Mouse (Mus musculus) left cerebral cortex, postnatal 10 days (tissue): ENCODE results near the gene Mxra7. TPM values are rescaled to one million over a fixed set of nuclear protein-coding genes. Genes with fewer than 3 reads are reported as not detected.
A peak's percentile ranks its signal among the peaks of the same experiment; 100 is the strongest.
"Not testable (repeated sequence)": the region's sequence is repeated elsewhere in the genome, so short reads cannot be mapped to it uniquely, and the experiment has no call there.

Source experiments
- DNase-seq, 2 experiments: peaks; one replicate each; pipeline ENCODE4 v3.0.0; 2021 to 2022; ENCODE audit warnings: low spot score in 2 of 2, mixed read lengths in 1 of 2; ENCODE audit errors: extremely low spot score in 1 of 2
- intact Hi-C: fragments of 180-260 bp; cut with DNase I; formaldehyde crosslinking; loops from one replicate; pipeline ENCODE4 v1.15.1; 2025
- total RNA-seq, 2 experiments: library from RNA; stranded (reverse); gene quantifications; 2 replicates each; pipeline ENCODE4 v1.2.3; 2021

Gene Mxra7
- 10 to 100 TPM; 13.2 to 15.0 TPM for total RNA-seq

DNA sequence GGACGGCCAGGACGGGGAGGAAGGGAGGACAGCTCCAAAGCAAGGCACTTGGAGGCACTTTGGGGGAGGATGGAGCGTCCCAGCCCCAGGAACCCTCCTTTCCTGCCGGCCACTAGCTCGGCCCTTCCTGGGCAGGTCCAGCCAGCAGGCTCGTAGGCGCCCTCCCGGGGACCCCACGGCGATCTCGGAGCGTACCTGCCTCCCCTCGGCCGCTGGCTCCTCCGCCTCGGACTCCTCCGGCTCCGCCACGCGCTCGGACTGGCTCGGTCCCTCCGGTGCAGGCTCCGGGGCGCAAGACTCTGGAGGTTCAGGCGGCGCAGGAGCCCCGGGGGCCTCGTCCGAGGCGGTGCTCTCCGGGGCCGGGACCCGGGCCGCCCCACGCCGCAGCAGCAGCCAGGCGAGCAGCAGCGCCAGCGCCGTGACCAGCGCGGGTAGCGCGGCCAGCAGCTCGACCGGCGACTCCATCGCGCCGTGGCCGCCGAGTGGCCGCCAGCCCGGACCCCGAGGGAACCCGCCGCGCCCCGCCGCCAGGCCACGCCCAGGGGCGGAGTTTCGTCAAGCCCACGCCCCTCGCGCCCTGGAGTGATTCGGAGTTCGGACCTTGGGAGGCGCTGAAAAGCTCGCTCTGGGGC is at the start of gene Mxra7:
Mxra7 (minus strand) TSS at position 513 of the 632 bp plus-strand sequence.
- DNase-seq, result peak; percentile 52 to 87
- intact Hi-C loops, result no loop called here

- intact Hi-C loops, result no loop called here
- peak in 1 of 2 experiments; percentile 43 for DNase-seq
Measured at GRCm38 (mm10) chr11:116873987-116874386, 46.1 kb upstream of the Mxra7 start.

- intact Hi-C loops, result no loop called here
- DNase-seq, result no peak
Measured at GRCm38 (mm10) chr11:116871538-116871937, 43.7 kb upstream of the Mxra7 start.

DNA sequence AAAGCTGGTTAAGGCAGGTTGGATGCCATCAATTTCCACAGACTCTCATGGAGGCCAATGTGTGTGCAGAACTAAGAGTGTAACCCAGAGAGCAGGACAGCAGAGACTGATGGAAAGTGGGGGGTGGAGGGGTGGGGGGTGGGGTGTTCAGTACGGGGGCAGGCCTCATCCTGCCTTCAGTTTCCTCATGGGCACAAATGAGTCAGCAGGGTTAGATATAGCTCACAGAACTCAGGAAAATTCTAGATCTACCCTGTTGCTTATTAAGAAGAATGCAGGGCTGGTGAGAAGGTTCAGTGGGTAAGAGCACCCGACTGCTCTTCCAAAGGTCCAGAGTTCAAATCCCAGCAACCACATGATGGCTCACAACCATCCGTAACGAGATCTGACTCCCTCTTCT is 41.8 kb upstream of the Mxra7 start:
- intact Hi-C loops, result no loop called here
- DNase-seq, result no peak

DNA sequence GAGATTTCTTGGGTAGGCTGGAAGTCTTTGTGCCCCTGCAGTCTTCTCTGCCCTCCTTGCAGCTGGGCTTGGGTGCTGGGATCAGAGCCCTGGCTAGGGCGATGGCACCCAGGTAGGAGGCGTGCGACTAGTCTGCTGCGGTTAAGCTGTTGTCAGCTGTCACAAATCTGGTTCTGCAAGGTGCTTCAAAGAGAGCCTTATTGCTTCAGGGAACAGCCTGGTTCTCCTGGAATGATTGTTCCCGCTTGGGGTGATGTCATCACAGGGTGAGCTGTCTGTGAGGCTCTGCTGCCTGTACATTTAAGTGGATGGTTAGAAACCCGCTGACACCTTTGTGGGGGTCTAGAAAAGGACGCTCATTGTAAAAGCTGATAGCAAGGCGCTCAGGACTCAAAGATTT is 41.4 kb upstream of the Mxra7 start:
- intact Hi-C loops, result no loop called here
- no peak for DNase-seq

- peak in 1 of 2 experiments; percentile 50 for DNase-seq
- intact Hi-C loops, result no loop called here
Measured at GRCm38 (mm10) chr11:116868129-116868528, 40.3 kb upstream of the Mxra7 start.

DNA sequence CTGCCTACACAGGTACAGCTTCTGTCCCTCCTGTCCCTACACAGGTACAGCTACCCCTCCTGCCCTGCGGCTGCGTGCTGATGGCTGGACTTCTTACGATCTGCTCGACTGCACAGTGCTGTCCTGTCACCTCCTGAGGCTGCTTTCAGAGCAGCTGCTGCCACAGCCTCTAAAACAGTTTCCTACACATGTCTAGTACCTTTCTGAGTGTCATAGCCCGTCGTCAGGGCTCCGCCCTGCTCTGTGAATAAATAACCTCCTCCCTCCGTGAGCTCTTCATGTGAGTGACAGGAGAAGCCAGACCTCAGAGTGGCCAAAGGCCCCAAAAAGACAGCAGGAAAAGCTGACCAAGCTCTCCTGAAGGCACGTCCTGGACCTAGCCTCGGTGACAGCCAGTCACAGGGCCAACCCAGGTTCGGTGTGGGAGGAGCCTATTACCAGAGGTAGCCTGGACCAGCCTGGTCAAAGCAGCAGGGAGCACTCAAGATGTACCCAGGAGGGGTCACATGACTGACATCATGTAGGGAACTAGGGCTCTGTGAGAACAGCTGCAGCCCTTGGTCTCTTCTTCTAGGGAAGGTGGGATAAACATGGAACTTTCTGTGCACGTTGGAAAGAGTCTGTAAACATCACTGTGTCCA is 38.2 kb upstream of the Mxra7 start:
- intact Hi-C loops, result no loop called here
- no peak for DNase-seq

DNA sequence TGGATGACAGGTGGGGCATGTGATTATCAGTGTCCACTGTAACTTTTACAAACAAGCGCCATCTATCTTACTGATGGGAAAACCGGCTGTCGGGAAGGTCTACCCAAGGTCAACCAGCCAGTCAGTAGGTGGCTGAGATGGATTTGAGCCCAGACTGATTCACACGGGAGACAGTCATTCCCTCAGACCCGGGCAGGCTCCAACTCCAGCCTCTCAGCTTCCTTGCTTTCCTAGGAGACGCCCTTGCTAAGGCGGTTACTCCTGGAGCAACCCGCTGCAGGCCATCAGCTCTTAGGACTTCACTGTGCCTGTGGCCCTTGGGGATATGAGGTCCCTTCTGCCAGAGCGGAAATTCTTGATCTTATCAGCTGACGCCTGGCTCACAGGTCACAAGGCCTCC is 36.6 kb upstream of the Mxra7 start:
- no peak for DNase-seq
- intact Hi-C loops, result no loop called here

DNA sequence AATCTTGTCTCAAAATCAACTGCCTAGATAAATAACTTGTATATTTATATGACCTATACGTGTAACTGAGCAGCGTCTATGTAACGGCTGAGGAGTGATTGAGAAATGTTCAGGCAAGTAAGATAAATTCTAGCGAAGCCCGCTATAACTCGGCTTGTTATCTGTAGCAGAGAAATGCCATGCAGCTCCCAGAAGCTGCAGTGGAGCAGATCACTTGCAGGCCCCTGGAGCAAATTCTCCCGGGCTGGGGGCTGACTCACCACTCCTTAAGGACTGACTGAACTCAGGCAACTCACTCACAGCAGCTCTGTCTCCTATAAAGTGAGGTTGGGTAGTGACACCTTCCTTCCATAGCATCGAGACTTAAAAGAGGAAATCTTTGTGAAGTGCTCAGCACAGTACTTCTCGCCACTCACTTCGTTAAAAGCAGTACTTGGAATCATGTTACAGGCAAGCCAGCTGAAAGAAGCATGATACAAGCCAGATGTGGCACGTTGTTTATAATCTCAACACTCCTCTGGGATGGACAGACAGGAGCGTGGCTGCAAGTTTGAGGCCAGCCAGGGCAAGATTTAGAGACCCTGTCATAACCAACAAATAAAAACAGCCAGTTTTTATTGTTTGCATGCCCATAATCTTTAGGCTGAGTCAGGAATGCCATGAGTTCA is 29.5 kb upstream of the Mxra7 start:
- intact Hi-C loops, result no loop called here
- DNase-seq, result no peak

DNA sequence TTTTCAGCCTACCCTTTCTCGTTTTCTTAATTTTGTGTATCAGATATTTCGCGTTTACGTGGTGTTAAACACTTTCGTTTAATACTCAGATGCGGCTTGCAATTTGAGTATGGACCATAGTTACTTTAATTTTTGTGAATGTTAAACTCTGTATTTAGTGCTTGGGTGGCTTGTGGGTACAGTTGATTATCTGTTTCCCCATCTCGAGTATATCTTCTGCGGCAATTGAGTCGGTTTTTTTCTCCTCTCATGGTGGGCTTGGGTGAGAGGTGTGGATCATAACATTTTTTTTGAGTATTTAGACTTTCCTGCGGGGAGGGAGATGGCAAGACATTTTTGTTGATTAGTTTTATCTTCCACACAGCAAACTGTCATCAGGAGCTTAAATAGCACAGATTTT is 26.4 kb upstream of the Mxra7 start:
- intact Hi-C loops, result no loop called here
- DNase-seq, result no peak

GRCm38 (mm10) chr11:116853512-116853928 is 25.7 kb upstream of the Mxra7 start:
- intact Hi-C loops, result no loop called here

DNA sequence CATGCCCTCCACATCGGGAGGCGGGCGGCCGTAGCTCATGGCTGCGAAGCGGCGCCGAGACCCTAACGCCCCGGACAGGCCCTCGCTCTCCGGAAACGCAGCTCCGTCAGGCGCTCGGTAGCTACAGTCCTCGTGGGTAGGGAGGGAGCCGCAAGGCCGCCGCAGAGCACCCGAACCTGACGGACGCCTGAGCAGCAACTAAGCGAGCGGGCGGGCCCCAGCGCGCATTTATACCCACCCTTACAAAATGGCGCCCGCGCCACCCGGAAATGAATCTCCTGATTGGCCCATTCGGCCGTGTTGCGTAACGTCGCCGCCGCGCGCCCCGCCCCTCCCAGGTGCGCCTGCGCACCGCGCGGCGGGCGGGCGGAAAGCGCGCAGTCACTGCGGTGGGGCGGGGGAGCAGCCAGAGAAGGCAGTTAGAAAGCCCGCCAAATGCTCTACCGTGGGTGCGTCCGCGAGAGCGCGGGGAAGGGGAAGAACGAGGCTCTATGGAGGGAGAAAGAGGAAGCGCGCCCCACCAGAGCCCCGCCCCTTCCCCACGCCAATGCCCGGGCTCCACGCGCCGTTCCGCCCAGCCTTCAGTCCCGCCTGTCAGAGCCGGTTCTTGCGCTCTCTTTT is 25.2 kb upstream of the Mxra7 start, which contains the start of gene Srsf2:
Srsf2 (minus strand) TSS at position 204 of the 621 bp plus-strand sequence.
- intact Hi-C loops, result no loop called here
- DNase-seq, result peak; percentile 96 to 97

More at GRCm38 (mm10) chr11:116853512-116853928, 25.7 kb upstream of the Mxra7 start:
- DNase-seq, result peak; percentile 96 to 99

DNA sequence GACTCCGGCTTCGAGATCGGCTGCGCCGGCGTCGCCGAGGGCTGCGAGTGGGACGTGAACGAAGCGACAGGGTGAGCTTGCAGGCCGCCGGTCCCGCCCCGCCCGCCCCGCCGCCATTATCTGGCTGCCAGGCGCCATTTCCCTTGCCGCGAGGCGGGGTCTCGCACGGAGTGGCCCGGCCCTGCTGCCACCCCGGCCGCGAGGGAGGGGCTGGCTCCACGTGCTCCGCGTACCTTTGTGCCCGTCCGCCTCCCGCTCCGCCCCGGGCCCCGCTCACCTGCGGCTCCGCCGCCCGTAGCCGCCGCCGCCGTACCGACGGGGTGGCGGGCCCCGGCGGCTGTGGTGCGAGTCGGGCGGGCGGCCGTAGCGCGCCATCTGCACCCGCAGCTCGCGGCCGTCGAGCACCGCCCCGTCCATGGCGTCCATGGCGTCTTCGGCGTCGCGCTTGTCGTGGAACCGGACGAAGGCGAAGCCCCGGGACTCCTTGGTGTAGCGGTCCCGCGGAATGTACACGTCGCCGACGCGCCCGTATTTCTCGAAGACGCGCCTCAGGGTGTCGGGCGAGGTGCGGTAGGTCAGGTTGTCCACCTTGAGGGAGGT is 24.5 kb upstream of the Mxra7 start, which contains the start of gene Mfsd11:
Mfsd11 (plus strand) TSS at position 150 of the 600 bp plus-strand sequence.
- peak; percentile 51 to 92 for DNase-seq
- intact Hi-C loops, result no loop called here

DNA sequence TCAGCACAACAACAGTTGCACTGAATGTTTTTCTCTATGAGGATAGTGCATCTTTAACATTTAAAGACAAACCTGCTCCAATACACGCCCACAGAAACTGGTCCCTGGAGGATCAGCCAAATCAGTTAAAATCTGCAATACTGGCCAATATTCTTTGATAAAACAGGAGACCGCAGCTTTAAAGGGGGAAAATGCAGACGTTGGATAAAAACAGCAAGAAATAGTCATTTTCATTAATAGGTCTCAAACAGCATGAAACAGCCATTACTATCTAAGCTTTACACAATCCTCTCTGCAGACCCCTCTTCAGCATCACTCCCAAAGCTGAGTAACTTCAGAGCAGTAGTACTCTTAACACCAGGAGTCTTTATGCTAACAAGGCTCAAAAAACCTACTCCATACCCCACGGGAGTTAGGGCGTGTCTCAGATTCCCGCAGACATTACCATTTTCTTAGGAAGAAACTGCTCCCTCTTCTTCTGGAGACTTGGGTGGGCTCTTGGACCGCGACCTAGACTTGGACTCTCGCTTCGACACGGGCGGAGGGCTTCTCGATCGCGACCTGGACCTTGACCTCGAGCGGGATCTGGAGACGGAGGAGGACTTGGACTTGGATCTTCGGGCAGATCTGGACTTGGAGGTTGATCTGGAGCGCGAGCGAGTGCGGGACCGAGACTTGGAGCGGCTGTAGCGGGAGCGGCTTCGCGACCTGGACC is 23.9 kb upstream of the Mxra7 start:
- DNase-seq, result no peak
- intact Hi-C loops, result no loop called here

DNA sequence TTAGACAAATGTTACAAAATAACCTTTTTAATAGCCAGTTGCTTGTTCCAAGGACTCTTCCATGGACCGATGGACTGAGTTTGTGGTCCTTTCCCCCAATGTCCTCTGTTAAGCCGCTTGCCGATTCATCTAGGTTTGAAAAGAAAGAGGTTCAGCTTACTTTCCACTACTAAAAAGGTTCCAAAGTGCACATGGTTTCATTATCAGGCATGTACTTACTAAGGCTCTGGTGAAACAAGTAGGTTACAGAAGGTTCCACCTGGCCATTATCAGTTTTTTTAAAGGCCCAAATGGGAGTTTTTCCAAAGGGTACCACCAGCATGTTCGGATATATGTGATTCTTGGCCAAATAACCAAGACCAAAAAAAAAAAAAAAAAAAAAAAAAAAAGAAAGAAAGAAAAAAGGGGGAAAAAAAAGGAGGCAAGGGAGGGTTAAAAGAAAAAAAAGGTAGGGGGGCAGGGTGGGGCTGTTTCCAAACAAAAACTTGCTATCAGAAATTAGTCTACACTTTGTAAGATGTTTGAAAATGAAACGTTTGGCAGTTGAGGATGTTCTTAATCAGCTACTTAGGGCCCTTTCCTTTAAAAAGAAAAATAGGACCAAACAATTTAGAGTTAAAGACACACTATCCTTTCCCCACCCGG is 23.1 kb upstream of the Mxra7 start:
- no peak for DNase-seq
- intact Hi-C loops, result no loop called here

- intact Hi-C loops, result no loop called here
- no peak for DNase-seq
Measured at GRCm38 (mm10) chr11:116850085-116850484, 22.2 kb upstream of the Mxra7 start.

- DNase-seq, result no peak
- intact Hi-C loops, result no loop called here
Measured at GRCm38 (mm10) chr11:116849587-116849986, 21.7 kb upstream of the Mxra7 start.

GRCm38 (mm10) chr11:116848877-116849178 is 21.0 kb upstream of the Mxra7 start:
- DNase-seq, intact Hi-C loops: not testable (repeated sequence)
